Mouse (Mus musculus) T-helper 17 cell (primary cell): ENCODE data around the gene Btbd19.

Experiments
- in situ Hi-C, 2 experiments: fragments of 300-600 bp; cut with MboI, MseI; formaldehyde crosslinking; loops; 1 replicate in 1 of 2; 2 replicates in 1 of 2; pipeline ENCODE4 v1.15.1; 2025; ENCODE audit warnings: high pct_unique_total_duplicates in 2 of 2

Btbd19 gene

DNA sequence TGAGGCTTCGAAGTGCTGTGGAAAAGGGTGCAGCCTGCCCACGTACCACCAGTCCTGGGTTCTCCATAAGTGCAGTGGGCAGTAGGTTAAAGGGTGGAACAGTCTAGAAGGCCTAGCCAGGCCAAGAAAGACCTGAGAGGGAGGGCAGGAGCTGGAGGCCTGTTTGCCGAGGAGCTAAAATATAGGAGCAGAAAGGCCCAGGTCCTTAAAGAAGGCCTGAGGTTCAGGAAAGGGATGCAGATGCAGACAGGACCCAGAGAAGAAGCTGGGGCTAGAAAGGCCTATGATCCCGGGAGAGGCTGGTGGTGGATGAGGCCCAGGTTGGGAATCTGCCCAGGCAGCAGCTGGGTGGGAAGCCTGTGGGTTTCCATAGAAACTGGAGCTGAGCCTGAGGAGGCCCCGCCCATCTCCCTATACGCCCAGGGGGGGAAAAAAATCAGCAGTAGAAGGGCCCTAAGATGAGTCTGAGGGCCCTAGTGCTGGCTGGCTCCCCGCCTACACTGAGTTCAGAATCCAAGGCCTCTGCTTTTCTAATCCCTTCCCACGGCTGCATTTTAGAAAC, at the start of gene Btbd19:
TSS of gene Btbd19 (minus strand) at position 378 of the 562 bp plus-strand sequence.
- in situ Hi-C loops = no loop called here

DNA sequence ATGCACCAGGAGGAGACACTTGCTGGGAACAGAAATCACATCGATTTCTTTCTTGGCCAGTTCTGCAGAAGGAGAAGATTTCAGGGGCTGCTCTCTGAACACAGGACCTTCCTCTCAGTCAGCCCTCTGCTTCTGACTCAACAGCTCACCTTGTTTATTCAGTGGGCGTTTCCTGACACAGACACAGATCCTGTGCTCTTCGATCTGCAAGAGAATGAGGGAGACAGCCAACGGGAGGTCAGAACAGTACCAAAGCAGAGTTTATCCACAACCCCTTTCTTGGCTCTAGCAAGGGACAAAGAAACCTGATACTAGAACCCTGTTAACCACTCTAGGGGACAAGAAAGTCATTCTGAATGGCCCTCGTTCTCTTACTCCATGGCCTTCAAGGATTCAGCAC, 44.4 kb upstream of the Btbd19 start:
- in situ Hi-C loops = loop anchor here in 1 of 2 experiments (10.0 kb wide), 1 partner anchor 475 kb away; no protein-coding TSS in a partner anchor

DNA sequence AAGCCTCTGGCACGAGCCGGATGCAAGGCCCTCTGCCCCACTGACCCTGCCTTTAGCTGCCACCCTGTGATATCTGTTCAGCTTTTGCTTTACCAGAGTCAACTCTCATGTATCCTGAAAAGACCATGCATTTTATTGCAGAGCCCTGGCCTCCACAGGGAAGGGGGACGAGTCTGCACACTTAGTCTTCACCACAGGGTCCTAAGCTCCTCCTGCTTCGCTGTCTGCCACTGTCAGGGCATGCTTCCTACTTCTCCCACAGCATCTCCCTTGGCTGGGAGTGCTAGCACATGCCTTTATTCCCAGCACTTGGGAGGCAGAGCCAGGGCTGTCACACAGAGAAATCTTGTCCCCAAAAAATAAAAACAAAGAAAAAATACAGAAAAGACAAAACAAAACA, 35.7 kb upstream of the Btbd19 start:
- in situ Hi-C loops = no loop called here

DNA sequence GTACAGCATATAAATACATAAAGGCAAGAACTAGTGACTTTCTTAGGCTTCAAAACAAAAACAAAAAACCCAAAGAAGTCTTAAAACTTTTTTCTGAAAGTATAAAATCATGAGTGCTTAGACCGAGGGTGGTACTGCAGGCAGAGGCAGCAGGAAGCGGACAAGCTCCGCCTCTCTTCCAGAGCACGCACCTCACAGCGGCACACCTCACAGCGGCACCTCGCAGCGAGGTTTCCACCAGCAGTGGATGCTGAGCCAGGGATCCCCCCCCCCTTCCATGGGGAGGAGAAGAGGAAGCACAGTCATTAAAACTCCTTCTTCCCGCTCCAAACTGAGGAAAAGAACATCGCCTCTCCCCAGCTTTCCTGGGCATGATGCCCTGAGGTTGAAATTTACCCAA, 34.1 kb upstream of the Btbd19 start:
- in situ Hi-C loops = no loop called here

DNA sequence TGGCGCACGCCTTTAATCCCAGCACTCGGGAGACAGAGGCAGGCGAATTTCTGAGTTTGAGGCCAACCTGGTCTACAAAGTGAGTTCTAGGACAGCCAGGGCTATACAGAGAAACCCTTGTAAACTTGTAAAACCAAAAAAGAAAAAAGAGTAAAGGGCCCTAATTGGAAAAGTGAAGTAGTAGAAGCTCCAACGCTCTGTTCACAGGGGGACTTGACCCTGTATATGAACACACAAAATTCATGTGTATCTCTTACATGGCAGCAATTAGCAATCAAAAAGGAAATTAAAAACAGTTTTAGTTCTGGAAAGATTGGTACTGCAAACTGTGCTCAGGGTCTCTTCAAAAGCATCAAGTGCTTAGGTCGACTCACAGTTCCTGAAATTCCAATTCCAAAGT, 30.8 kb upstream of the Btbd19 start:
- in situ Hi-C loops = no loop called here

DNA sequence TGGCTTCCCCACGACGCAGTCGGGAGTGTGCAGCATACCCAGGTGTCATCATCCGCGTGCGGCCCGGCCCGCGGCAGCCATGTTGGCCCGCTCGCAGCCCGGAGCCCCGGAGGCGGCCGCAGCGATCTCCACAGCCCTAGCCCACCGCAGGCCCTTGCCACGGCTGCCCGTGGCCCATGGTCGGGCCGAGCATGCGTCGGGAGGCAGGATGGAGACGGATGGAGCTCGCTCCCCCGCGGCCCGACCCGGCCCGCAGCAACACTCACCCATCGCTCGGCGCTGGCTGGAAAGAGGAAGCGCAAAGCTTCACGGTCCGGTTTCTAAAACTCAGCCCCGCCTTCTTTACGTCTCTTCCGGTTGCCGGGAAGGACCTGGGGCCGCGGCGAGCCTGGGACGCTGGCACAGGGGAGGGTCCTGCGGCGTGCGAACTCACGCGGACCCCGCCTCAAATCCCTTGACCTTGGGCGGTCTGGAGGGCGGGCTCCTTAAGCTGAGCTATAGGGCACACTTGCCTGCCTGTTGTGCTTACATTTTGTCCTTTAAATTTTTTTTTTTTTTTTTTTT, 30.3 kb upstream of the Btbd19 start, which contains the start of gene Rps8:
TSS of gene Rps8 (minus strand) at position 452 of the 564 bp plus-strand sequence.
- in situ Hi-C loops = no loop called here

DNA sequence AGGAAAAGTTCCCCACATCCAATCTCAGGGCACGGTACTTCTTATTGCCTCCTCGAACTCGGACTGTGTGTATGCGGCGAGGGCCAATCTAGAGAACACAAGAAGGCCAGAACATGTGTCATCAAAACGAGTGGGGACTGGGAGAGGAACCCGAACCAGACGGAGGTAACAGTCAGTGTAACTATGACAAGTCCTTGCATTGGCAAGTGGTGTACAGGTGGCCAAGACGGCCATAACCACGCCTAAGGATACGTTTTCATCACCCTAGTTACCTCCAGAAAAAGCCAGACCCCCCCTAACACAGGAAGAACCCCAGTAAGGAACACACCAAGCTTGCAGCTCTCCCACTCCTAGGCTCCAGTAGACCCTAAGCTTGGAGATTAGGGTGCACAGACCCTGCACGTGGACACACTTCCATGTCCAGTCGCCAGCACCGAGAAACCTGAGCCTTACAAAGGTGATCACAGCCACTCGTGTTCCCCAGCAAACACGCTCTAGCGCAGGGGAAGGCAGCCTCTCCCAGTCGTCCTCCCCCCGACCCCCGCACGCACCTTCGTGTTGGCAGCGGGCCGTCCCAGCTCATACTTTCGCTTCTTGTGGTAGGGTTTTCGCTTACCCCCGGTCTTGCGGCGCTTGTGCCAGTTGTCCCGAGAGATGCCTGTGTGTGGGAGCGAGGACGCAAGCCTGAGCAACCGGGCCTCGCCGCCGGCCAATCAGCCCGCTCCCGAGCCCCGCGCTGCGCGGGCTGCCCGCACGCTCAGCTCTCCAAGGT, 29.7 kb upstream of the Btbd19 start:
- in situ Hi-C loops = no loop called here

DNA sequence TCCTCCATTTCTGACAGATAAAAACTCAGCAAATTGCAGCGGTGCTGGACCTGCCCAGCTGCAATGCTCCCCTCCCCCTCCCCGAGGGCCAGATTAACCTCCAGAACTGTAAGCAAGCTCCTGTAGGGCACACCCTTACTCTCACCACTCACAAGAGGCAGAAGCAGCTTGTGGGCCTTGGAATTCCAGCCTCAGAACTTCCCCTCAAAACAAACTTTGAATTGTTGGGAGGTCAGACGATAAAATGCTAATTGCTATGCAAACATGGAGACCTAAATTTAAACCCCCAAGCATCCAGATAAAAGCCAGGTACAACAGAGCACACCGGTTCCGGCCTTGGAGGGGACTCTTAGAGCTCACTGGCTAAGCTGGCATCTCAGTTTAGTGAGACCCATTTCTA, 27.2 kb upstream of the Btbd19 start:
- in situ Hi-C loops = no loop called here

DNA sequence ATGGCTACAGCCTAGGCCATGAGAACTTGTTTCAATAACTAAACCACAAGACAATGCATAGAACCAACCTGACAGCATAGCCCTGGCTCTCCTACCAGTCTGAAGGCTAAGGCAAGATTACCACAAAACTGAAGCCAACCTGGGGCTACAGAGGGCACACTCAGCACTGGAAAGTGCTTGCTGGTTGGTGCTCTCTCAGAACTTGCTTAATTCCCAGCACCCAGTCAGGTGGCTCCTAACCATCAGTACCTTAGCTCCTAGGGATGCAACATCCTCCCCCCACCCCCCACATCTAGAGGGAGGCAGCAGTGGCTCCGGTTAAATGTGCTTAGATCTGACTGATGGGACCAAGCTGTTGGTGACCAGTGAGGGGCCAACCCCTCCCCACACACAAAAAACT, 25.9 kb upstream of the Btbd19 start:
- in situ Hi-C loops = no loop called here

DNA sequence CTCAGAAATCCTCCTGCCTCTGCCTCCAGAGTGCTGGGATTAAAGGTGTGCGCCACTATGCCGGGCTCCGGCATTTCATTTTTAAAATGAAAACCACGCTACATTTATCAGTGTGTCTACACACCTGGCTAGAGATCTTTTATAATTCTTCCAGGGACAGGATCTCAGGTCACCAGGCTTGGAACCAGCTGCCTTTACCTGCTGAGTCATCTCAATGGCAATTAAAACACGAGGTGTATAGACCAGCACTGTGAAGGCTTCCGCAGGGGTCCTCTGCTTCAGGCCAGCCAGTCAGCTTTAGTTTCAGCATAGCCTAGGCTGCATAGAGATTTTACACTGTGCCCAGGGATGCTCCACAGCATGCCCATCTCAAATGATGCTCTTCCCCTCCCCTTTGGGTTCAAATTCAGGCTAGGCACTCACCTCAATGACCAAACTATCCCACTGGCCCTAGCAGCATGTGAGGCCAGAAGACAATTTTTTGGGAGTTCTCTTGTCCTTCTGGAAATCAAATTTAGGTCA, 24.7 kb upstream of the Btbd19 start:
- in situ Hi-C loops = no loop called here

DNA sequence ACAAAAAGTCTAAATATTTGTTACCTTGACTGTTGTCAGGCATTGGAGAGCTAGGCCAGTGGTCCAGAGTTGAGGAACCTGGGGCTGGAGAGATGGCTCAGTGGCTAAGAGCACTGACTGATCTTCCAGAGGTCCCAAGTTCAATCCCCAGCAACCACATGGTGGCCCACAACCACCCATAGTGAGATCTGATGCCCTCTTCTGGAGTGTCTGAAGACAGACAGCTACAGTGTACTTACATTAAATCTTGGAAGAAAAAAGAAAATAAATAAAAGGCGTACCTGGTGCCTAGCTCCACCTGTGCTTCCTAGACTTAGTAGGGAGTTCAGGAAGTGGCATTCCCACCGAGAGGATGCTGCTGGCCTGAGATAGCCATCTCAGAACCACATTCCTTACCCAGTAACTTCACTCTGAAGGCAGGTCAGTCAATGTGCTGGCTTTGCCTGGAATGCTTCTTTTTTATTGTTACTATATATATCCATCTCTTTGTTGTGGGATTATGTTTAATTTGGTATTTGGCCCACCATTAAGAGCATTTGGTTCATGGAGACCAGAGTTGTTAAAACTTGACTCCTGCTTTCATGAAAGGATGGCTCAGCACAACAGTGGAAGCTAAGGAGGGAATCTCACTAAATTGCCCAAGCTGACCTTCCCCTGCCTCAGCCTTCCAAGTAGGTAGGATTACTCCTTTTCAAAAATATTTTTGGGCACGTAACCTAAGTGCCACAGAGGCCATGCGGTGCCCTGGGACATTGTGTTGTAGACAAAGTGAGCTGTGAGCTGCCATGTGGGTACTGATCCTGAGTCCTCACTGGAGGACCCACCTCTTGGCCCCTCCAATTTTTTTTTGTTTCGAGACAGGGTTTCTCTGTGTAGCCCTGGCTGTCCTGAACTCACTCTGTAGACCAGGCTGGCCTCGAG, 24.0 kb upstream of the Btbd19 start:
- in situ Hi-C loops = no loop called here

DNA sequence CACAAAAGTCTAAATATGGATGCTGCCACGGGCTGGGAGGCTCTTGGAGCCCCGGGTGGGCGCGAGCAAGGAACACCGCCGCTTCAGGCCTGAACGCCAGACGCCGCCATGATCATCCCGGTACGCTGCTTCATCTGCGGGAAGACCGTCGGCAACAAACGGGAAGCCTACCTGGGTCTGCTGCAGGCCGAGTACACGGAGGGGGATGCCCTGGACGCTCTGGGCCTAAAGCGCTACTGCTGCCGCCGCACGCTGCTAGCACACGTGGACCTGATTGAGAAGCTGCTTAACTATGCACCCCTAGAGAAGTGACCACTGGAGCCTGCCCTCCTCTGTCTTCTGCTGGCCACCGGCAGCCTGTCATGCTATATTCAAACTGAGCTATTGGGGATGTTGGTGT, 23.3 kb upstream of the Btbd19 start:
- in situ Hi-C loops = no loop called here

DNA sequence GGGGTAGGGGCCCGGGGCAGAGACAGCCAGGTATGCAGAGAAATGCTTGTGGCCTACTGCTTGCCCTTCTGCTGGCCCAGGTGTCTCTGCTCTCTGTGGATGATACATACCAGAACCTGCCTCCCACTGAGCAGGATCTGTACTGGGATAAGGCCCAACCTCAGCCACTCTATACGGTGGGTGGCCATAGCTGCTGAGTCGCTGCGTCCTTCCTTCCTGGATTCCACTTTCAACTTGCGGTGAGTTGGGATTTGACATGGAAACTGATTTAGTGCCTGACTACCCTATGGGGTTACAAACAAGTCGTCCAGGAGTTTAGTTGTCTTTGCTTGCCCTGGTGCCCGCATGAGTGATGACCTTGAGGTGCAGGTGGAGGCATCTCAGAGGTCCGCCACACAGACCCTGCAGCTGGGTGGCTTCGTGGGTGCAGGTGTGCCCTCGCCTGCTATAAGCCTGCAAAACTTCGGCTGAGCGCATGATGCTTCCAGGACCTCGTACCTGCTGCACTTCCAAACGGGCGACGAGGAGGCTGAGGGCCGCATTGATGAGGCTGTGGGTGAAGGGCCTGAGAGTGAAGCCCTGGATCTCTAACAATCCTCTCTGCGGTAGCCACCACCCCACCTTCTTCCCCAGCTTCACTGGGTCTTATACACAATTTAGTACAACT, 22.7 kb upstream of the Btbd19 start:
- in situ Hi-C loops = no loop called here

DNA sequence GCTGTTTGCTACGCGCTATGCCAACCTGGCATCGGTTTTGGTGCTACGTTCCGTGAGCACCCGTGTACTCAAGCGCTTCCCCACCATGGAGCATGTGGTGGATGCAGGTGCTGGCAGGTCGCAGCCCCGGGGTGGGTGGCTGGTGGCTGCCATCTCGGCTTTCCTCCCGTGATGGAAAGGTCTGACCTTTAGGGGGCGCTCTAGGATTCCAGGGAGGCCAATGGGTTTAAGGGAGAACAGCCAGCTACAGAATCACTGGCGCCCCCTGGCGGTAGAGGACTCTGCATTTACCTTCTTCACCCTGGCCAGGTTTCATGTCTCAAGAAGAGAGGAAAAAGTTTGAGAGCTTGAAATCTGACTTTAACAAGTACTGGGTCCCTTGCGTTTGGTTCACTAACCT, 20.7 kb upstream of the Btbd19 start:
- in situ Hi-C loops = no loop called here

DNA sequence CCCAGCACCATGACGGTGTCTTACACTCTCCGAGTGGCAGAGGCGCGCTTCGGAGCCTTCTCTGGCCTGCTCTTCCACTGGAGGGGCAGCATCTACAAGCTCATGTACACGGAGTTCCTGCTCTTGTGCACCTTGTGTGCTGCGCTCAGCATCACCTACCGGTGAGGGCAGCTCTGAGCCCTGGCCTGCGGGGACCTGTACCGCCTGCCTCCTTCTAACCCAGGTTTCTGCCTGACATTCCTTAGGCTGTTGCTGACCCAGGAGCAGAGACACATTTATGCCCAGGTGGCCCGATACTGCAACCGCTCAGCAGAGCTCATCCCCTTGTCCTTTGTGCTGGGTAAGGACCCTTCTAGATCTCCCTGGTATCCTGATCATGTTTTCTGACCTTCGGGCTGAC, 19.7 kb upstream of the Btbd19 start:
- in situ Hi-C loops = no loop called here

DNA sequence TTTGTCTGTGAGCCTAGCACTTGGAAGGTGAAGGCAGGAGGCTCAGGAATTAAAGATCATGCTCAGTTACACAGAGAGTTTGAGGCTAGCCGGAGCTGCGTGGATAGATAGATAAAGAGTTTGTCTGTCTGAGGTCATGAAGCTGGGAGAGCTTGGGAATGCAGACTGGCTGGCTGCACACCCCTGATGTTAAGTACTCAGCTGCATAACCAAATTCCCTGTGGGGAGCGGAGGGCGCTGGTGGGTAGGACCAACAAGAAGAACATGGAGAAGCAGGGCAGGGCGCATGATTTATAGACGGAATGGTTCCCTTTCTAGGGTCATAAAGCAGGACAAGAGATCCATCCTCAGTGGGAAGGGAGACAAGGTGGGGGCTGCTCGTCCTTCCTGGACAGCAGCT, 17.5 kb upstream of the Btbd19 start:
- in situ Hi-C loops = loop anchor here (5.0 kb wide), 3 partner anchors 146 to 321 kb away; partner anchors contain the start of genes Hectd3 (in 1 of the 2) and Hpdl (in 1 of the 2)

DNA sequence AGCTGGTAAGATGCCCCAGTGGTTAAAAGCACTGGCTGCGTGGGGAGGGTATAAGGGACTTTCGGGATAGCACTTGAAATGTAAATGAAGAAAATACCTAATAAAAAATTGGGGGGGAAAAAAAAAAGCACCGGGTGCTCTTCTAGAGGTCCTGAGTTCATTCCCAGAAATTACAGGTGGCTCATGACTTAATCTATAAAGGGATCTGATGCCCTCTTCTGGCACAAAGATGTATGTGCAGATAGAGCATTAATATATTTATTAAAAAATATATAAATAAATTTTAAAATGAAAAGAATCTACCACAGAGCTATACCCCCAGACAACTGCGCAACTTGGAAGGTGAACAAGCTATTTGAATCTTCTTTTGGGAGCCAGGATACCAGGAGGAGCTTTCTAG, 15.1 kb upstream of the Btbd19 start:
- in situ Hi-C loops = loop anchor here (5.0 kb wide), 3 partner anchors 143 to 318 kb away; partner anchors contain the start of genes Hectd3 (in 1 of the 2) and Hpdl (in 1 of the 2)

DNA sequence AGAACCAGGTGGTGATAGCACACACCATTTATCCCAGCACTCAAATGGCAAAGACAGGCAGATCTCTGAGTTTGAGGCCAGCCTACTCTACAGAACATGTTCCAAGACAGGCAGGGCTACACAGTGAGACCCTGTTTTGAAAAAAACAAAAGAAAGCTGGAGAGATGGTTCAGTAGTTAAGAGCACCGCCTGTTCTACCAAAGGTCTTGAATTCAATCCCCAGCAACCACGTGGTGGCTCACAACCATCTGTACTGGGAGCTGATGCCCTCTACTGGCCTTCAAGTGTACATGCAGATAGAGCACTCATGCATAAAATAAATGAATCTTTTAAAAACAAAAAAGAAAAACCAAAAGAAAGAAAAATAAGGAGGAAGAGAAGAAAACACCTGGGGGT, 13.7 kb upstream of the Btbd19 start:
- in situ Hi-C loops = no loop called here

DNA sequence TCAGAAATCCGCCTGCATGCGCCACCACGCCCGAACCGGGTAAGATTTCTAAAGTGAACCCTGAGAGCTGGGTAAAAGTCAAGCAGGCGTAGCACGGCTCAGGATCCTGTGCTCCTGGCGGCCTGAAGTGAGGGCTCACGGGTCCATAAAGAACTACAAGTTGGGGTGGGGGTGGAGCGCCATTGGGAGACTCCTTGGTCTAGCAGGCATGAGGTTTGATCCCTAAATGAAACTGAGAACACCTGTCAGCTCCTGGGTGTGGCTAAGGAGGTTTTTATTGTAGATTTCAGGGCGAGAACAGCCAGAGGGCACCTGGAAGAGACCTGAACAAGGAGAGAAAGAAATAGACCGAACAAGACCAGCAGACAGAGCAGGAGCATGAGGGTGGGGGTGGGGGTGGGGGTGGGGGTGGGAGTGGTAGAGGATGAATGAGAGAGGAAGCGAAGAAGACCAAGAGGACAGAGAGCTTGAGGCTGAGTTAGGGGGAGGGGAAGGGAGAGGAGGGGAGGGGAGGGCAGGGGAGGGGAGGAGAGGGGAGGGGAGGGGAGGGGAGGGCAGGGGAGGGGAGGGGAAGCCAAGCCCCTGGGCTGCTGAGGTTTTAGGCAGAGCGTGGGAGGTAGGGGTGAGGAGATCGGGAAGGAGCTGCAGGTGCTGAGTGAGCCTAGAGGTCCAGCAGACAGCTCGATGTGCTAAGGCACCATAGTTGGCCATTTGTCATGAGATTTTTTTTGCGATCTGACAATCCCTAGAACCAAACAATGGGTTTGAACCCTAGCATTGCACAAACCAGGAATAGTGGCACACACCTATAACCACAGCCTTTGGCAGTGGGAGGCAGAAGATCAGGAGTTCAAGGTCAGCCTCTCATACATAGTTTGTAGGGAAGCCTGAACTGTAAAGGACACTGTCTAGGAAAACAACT, 13.0 kb upstream of the Btbd19 start:
- in situ Hi-C loops = no loop called here

DNA sequence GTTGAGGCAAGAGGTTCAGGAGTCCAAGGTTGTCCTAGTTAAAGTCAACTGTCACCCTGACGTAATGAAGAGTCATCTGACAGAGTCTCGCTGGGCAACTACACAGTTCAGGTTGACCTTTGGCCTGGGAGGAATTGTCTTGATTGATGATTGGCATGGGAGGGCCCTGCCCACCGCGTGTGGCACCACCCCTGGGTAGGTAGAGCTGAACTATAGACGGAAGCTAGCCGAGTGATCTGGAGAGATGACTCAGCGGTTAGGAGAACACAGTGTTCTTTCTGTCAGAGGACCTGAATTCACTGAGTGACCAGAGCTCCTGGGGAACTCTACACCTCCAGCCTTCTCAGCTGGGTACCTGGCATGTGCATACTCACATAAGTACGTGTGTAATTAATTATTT, 10.5 kb upstream of the Btbd19 start:
- in situ Hi-C loops = no loop called here
